Mouse (Mus musculus): Measurements from ENCODE around the gene Dbn1.
"Not testable (repeated sequence)": the region's sequence is repeated elsewhere in the genome, so short reads cannot be mapped to it uniquely, and the experiment has no call there.

The Dbn1 gene

GRCm38 (mm10) chr13:55450511-55450980 lies 37.4 kb downstream of the Dbn1 start:
- POLR2A ChIA-PET, result interaction anchor here in 2 of 4 experiments (0.8 to 8.3 kb wide), 7 partner anchors 10 to 120 kb away, joined by 3 to 74 read pairs (median 4); partner anchors contain the start of gene Prr7 (in 1 of the 2)
- CTCF ChIA-PET, result interaction anchor here in 2 of 4 experiments (0.8 to 2.9 kb wide), 3 partner anchors 21 to 33 kb away, joined by 3 to 7 read pairs (median 5); no protein-coding TSS in a partner anchor

DNA sequence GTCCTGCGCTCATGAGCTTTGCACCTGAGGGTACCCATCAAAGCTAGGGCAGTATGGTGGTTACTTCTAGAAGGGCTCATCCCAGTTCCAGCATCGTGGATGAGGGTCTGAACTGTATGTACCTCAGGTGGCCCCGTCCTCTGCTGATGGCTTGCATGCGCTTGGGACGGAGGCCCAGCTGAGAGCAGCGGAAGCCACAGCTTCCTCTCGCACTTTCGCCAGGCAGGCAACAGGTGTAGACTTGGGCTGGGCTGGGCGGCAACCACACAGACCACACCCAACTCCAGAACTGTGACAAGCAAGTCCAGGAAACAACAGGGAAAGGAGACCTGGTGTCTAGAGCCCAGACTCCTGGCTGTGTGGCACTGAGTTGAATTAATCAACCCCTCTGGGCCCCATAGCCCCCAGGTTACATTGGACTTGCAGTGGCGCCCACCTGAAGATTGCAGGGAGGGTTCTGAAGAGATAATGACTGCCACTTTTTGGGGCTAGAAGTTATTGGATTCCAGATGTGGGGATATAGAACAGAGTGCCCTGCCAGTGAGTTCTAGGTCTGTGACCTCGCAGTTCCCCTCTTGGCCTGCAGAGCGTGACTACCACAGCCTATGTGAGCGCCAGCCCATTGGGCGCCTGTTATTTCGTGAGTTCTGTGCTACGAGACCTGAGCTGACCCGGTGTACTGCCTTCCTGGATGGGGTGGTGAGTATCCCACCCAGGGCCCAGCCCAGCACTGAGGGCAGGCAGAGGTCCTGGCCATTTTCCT lies 38.1 kb downstream of the Dbn1 start:
- CTCF ChIA-PET, result interaction anchor here in 3 of 4 experiments (0.7 to 2.9 kb wide), 9 partner anchors 19 to 749 kb away, joined by 3 to 7 read pairs (median 4); partner anchors contain the start of gene Cdhr2 (in 1 of the 3)
- POLR2A ChIA-PET, result interaction anchor here in 3 of 4 experiments (0.6 to 8.3 kb wide), 6 partner anchors 9 to 267 kb away, joined by 3 to 74 read pairs (median 6); partner anchors contain the start of gene Prr7 (in 1 of the 3)

GRCm38 (mm10) chr13:55449205-55449604 lies 38.7 kb downstream of the Dbn1 start:
- POLR2A ChIA-PET, result interaction anchor here (0.6 to 8.3 kb wide), 10 partner anchors 9 to 266 kb away, joined by 3 to 74 read pairs (median 4); partner anchors contain the start of gene Prr7 (in 1 of the 4)
- CTCF ChIA-PET, result interaction anchor here in 3 of 4 experiments (0.7 to 1.9 kb wide), 8 partner anchors 20 to 748 kb away, joined by 3 to 5 read pairs (median 4); partner anchors contain the start of gene Cdhr2 (in 1 of the 3)

DNA sequence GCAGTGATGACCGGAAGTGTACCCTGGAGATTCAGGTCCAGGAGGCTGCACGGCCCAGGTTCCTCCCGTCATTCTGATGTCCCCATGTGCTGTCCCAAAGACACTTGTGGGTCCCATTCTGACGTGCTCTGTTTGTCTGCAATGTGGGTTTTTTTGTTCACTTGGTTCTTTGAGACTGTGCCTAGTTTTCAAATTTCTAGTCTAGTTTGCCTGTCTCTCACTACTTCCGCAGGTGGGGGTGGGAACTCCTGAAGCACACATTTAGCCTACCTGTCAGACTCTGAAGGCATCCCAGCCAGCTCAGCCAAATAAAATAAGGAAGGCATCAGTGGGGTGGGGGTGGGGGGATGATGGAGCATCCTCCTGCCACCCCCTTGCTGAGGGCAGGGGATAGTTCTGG lies 39.8 kb downstream of the Dbn1 start:
- POLR2A ChIA-PET, result interaction anchor here in 2 of 4 experiments (0.5 to 8.3 kb wide), 10 partner anchors 12 to 145 kb away, joined by 3 to 74 read pairs (median 4); partner anchors contain the start of gene Prr7 (in 1 of the 2)
- CTCF ChIA-PET, result interaction anchor here in 1 of 4 experiments (0.9 to 1.4 kb wide), 2 partner anchors 26 to 55 kb away, joined by 4 read pairs; no protein-coding TSS in a partner anchor

DNA sequence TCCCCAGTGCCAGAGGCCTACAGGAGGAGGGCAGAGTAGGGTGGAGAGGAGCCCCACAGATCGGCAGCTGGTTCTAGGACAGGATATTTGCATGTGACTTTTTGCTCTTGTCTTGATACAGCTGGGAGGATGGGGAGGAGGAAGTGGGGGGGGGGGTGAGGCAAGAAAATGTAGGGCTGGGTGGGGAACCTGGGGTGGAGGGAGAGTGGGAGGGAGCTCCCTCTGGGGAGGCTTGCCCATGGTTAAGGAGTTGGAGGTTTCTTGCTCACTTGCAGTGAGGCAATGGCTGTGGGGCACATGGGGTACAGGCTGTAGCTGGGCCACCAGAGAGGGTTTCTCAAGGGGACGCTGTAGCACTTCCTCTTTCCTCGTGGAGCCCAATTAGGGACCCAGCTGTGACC lies 40.4 kb downstream of the Dbn1 start:
- ChIA-PET POLR2A (interaction anchor here in 2 of 4 experiments (0.5 to 8.3 kb wide), 10 partner anchors 13 to 145 kb away, joined by 3 to 74 read pairs (median 4); partner anchors contain the start of gene Prr7 (in 1 of the 2)), CTCF (interaction anchor here in 1 of 4 experiments (0.9 to 1.1 kb wide), 2 partner anchors 27 to 117 kb away, joined by 3 to 4 read pairs; no protein-coding TSS in a partner anchor)

- ChIA-PET POLR2A (interaction anchor here in 2 of 4 experiments (0.6 to 8.3 kb wide), 13 partner anchors 13 to 176 kb away, joined by 3 to 74 read pairs (median 3); partner anchors contain the start of genes Caml (in 1 of the 2), Mxd3 (in 1 of the 2) and Prr7 (in 1 of the 2)), CTCF (interaction anchor here in 2 of 4 experiments (0.6 to 1.1 kb wide), 2 partner anchors 29 to 116 kb away, joined by 3 read pairs; no protein-coding TSS in a partner anchor)
These were observed 41.3 kb downstream of the Dbn1 start for GRCm38 (mm10) chr13:55446483-55447105.

DNA sequence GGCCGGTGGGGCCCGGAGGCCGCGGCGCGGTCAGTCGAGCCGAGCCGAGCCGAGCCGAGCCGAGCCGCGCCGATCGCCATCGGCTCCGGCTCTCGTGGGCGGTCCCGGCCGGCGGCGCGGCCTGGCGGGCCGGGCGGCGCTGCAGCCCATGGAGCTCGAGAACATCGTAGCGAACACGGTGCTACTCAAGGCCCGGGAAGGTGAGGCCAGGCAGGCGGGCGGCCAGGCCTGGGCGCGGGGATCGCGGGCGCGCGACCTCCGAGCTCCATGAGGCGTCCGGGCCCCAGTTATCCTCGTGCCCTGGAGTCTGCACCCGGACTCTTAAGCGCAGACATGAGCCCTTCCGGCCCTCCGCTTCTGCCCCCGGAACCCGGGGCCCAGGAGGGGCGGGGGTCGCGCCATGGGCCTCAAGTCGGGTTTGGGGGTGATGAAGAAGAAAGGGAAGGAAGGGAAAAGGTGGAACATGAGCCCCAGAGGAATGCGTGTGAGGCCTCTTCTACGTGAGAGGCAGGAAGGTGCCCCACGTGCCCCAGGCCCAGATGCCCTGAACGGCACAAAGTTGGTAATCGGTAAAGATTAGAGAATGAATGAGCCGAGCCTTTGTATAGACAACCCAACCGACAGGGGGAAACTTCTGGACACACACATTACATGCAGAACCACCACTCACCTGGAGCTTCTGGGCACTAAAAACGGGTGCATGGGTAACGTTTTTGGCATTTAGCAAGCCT lies 42.4 kb downstream of the Dbn1 start:
- CTCF ChIA-PET, result interaction anchor here in 3 of 4 experiments (0.5 to 1.6 kb wide), 10 partner anchors 16 to 182 kb away, joined by 3 to 10 read pairs (median 4); partner anchors contain the start of gene Ddx41 (in 1 of the 3)
- POLR2A ChIA-PET, result interaction anchor here (0.6 to 8.3 kb wide), 66 partner anchors 8 to 988 kb away, joined by 3 to 74 read pairs (median 4); partner anchors contain the start of genes Prr7 (in 2 of the 4), B230219D22Rik (in 1 of the 4), Caml (in 1 of the 4) and Ddx41 (in 1 of the 4)

DNA sequence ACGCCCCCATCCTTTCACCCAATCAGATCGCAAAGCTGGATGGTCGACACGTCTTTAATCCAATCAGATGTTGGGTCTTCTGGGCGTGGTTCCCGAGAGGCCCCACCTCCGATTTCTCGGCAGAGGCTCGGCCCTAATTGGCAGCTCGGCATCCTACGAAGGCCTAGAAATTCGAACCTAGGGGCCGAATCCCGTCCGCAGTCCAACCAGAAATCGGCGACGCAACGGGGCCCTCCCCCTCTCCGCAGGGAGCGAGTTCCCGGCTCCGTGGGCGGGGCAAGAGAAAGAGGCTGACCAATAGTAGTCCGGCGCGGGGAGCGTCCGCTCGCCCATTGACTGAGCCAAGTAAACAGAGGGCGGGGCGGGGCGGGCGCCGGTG lies 43.0 kb downstream of the Dbn1 start, which contains the start of gene Grk6:
Grk6 (plus strand) TSS at position 136 of the 379 bp plus-strand sequence.
- POLR2A ChIA-PET, result interaction anchor here (0.6 to 8.3 kb wide), 65 partner anchors 9 to 989 kb away, joined by 3 to 74 read pairs (median 4); partner anchors contain the start of genes Mxd3 (in 2 of the 4), Prr7 (in 2 of the 4), B230219D22Rik (in 1 of the 4) and Caml (in 1 of the 4)
- CTCF ChIA-PET, result interaction anchor here in 3 of 4 experiments (0.5 to 1.6 kb wide), 17 partner anchors 17 to 679 kb away, joined by 3 to 10 read pairs (median 3); partner anchors contain the start of genes Ddx41 (in 1 of the 3), Mxd3 (in 1 of the 3) and Sncb (in 1 of the 3)

- ChIA-PET CTCF (interaction anchor here in 3 of 4 experiments (0.5 to 1.6 kb wide), 18 partner anchors 17 to 919 kb away, joined by 3 to 10 read pairs (median 4); partner anchors contain the start of genes Ddx41 (in 1 of the 3), Mxd3 (in 1 of the 3) and Sncb (in 1 of the 3)), POLR2A (interaction anchor here (0.6 to 8.3 kb wide), 71 partner anchors 9 to 1423 kb away, joined by 3 to 74 read pairs (median 4); partner anchors contain the start of genes Mxd3 (in 2 of the 4), Prr7 (in 2 of the 4), B230219D22Rik (in 1 of the 4) and Caml (in 1 of the 4))
These were observed 43.5 kb downstream of the Dbn1 start for GRCm38 (mm10) chr13:55444286-55444936.

GRCm38 (mm10) chr13:55443799-55444285 lies 44.1 kb downstream of the Dbn1 start:
- ChIA-PET CTCF (interaction anchor here in 2 of 4 experiments (0.6 to 1.6 kb wide), 3 partner anchors 26 to 919 kb away, joined by 4 to 8 read pairs (median 5); no protein-coding TSS in a partner anchor), POLR2A (interaction anchor here in 3 of 4 experiments (0.7 to 8.3 kb wide), 19 partner anchors 10 to 1422 kb away, joined by 3 to 74 read pairs (median 5); partner anchors contain the start of genes Mxd3 (in 2 of the 3), Prr7 (in 2 of the 3), Pfn3 (in 1 of the 3) and Simc1 (in 1 of the 3))

GRCm38 (mm10) chr13:55437111-55437629 lies 50.7 kb downstream of the Dbn1 start:
- CTCF ChIA-PET, result interaction anchor here in 1 of 4 experiments (0.7 kb wide), 1 partner anchor 256 kb away, joined by 3 read pairs; the partner anchor contains the start of gene B230219D22Rik
- POLR2A ChIA-PET, result not testable (repeated sequence)

GRCm38 (mm10) chr13:55431889-55432685 lies 55.8 kb downstream of the Dbn1 start:
- CTCF ChIA-PET, result interaction anchor here in 1 of 4 experiments (0.6 kb wide), 1 partner anchor 65 kb away, joined by 3 read pairs; no protein-coding TSS in a partner anchor

DNA sequence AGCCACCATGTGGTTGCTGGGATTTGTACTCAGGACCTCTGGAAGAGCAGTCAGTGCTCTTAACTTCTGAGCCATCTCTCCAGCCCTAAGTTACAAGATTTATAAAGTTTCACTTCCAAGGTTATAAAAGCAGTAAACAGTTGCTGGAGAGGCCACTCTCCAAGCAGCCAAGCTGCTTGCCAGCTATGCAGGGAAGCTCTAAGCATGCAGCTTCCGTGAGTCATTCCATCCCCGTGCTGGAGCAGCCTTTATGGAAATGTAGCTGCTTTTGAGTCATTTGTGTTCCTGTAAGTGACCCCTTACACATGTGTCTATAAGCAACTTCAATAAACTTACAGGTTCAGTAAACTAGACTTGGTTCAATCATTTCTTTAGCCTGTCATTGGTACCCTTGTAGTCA lies 57.3 kb downstream of the Dbn1 start:
- CTCF ChIA-PET, result interaction anchor here in 1 of 4 experiments (0.6 kb wide), 1 partner anchor 48 kb away, joined by 7 read pairs; no protein-coding TSS in a partner anchor
- POLR2A ChIA-PET, result interaction anchor here in 2 of 4 experiments (1.1 to 2.3 kb wide), 5 partner anchors 14 to 103 kb away, joined by 3 to 10 read pairs (median 4); partner anchors contain the start of gene Grk6 (in 2 of the 2)

More at GRCm38 (mm10) chr13:55431889-55432685, 55.8 kb downstream of the Dbn1 start:
- POLR2A ChIA-PET, result interaction anchor here in 2 of 4 experiments (0.7 to 2.1 kb wide), 3 partner anchors 10 to 13 kb away, joined by 3 to 9 read pairs (median 5); partner anchors contain the start of gene Grk6 (in 2 of the 2)

- ChIA-PET POLR2A (interaction anchor here in 2 of 4 experiments (0.8 to 2.3 kb wide), 8 partner anchors 10 to 264 kb away, joined by 3 to 10 read pairs (median 4); partner anchors contain the start of genes Grk6 (in 2 of the 2) and B230219D22Rik (in 1 of the 2)), CTCF (interaction anchor here in 1 of 4 experiments (1.0 kb wide), 1 partner anchor 11 kb away, joined by 4 read pairs; no protein-coding TSS in a partner anchor)
These were observed 58.6 kb downstream of the Dbn1 start for GRCm38 (mm10) chr13:55429226-55429888.

All from embryonic stem cell, embryonic (primary cell).